Mouse (Mus musculus) E14TG2a.4 (cell line): ENCODE data around the gene Krtap4-7.
"Not testable (repeated sequence)": the region's sequence is repeated elsewhere in the genome, so short reads cannot be mapped to it uniquely, and the experiment has no call there.

Source experiments
- CTCF ChIP-seq: conservative IDR thresholded peaks from 2 replicates; pipeline ENCODE4 v1.5.1; 2014; ENCODE audit warnings: low read length
- NANOG ChIP-seq: IDR thresholded peaks from 2 replicates; pipeline ENCODE4 v1.6.1; 2014; ENCODE audit warnings: borderline replicate concordance, low read length, mixed read lengths
- POU5F1 ChIP-seq: IDR thresholded peaks from 2 replicates; pipeline ENCODE4 v1.6.1; 2014; ENCODE audit warnings: low read length, borderline replicate concordance

- not testable (repeated sequence) for TF ChIP-seq CTCF, POU5F1, NANOG
Measured at GRCm38 (mm10) chr11:99610089-99610488, 33.8 kb downstream of the Krtap4-7 start, which contains the start of gene Gm11937.
